Mouse (Mus musculus) hindbrain, embryonic 11.5 days (tissue): Measurements from ENCODE around the gene Ap3b2. TPM values are rescaled to one million over a fixed set of nuclear protein-coding genes. Genes with fewer than 3 reads are reported as not detected.

ENCODE experiments used
- ATAC-seq: fragments of 200-750 bp; cut with Nextera tagmentation; 2 replicates; pipeline ENCODE4 v1.8.0; 2017; ENCODE audit warnings: mild to moderate bottlenecking, moderate TSS enrichment, moderate library complexity; ENCODE audit not compliant: low FRiP score
- DNase-seq: peaks from one replicate; pipeline ENCODE4 v3.0.0-alpha.2; 2015; ENCODE audit warnings: low spot score
- H3K27ac ChIP-seq: fragments of 300-500 bp; sonication (generic); 2 replicates; pipeline ENCODE4 v1.5.1; 2014; ENCODE audit warnings: mild to moderate bottlenecking, low read depth, low read length
- H3K27me3 ChIP-seq: fragments of 300-500 bp; sonication (generic); 2 replicates; pipeline ENCODE4 v1.6.1; 2014; ENCODE audit warnings: mild to moderate bottlenecking, low read length, moderate library complexity, mixed read lengths; ENCODE audit not compliant: control insufficient read depth, insufficient read depth
- H3K36me3 ChIP-seq: fragments of 300-500 bp; sonication (generic); 2 replicates; pipeline ENCODE4 v1.6.1; 2014; ENCODE audit warnings: mild to moderate bottlenecking, low read length, moderate library complexity, mixed read lengths; ENCODE audit not compliant: control insufficient read depth, insufficient read depth
- H3K4me1 ChIP-seq: fragments of 300-500 bp; sonication (generic); replicated peaks from 2 replicates; pipeline ENCODE4 v1.6.1; 2014; ENCODE audit warnings: low read length, mixed read lengths; ENCODE audit not compliant: control insufficient read depth, insufficient read depth
- H3K4me2 ChIP-seq: fragments of 300-500 bp; sonication (generic); replicated peaks from 2 replicates; pipeline ENCODE4 v1.6.1; 2014; ENCODE audit warnings: mild to moderate bottlenecking, low read depth, low read length
- H3K4me3 ChIP-seq: fragments of 300-500 bp; sonication (generic); 2 replicates; pipeline ENCODE4 v1.5.1; 2014; ENCODE audit warnings: low read depth, low read length
- H3K9ac ChIP-seq: fragments of 300-500 bp; sonication (generic); 2 replicates; pipeline ENCODE4 v1.6.1; 2014; ENCODE audit warnings: low read depth, low read length
- H3K9me3 ChIP-seq: fragments of 300-500 bp; sonication (generic); 2 replicates; pipeline ENCODE4 v1.6.1; 2016; ENCODE audit warnings: low read length; ENCODE audit not compliant: control insufficient read depth
- WGBS: fragments of 180-500 bp; shearing (Covaris S2); extraction: QIAGEN DNeasy Blood & Tissue Kit; methylation state at CpG from one replicate; pipeline ENCODE4 v1.1.7; 2014; 5-methylcytosine and 5-hydroxymethylcytosine counted together
- polyA plus RNA-seq: library from polyadenylated mRNA; unstranded; fragments of >200 nt; fragmentation: Nextera tagmentation; extraction: Ambion mirVana; gene quantifications from 2 replicates; pipeline ENCODE4 v1.2.1, GENCODE M21; 2014

Ap3b2 gene
- polyA plus RNA-seq, 1 experiment from 2014 or later: 38.7 TPM

DNA sequence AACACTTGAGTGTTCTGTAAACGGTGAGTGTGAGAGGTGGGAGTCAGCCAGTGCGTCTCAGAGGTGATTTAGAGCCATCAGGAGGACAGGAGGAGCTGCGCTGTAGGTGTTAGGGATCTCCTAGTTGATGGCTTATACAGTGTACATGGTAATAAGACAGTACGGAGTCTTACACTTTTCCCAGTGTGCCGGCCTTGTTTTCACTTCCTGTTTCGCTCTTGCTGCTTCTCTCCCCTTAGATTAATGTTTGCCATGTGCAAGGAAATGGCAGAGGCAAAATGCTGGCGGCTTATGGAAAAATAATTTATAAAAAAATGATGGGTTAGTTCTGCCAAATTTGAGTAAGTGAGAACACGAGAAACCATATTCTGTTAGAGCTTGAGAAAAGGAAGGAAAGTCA, 35.2 kb upstream of the Ap3b2 start:
- Histone ChIP-seq H3K27ac (no peak overlapping the region), H3K4me1 (no peaks in the 10 kb centered on the region), H3K27me3 (no peaks in the 10 kb centered on the region), H3K4me3 (no peak overlapping the region), H3K9ac (no peak overlapping the region), H3K36me3 (peaks cover 6% of the 10 kb centered on the region; the same call in 1 of the 2 replicates), H3K9me3 (no peaks in the 10 kb centered on the region), H3K4me2 (no peak overlapping the region)
- ATAC-seq: no peak
- DNase-seq: no peak
- 96% methylated on average over 8 of the region's 8 CpGs for WGBS

DNA sequence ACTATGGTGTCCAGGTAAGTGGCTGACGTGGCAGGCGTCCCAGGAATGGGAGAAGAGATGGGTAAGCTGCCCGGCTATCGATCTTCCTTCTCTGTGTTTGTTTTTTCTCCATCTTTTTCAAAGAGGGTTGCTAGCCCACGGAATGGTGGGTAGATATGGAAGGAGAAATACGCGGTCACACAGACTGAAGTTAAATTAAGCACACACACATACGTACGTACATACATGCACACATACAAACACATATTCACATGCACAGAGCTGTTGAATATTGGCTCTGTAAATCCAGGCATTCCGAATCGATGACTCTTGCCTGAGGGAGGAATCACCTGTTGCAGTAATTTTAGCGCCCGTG, 29.9 kb upstream of the Ap3b2 start:
- DNase-seq: no peak
- Histone ChIP-seq H3K4me1 (no peaks in the 10 kb centered on the region), H3K27ac (peak overlapping the region; percentile 86; the same call in 1 of the 2 replicates), H3K36me3 (no peaks in the 10 kb centered on the region), H3K4me2 (peak overlapping the region; percentile 75), H3K4me3 (peak overlapping the region; percentile 65), H3K9me3 (no peaks in the 10 kb centered on the region), H3K27me3 (no peaks in the 10 kb centered on the region; the same call in 1 of the 2 replicates), H3K9ac (peak overlapping the region; percentile 84)
- ATAC-seq: no peak; the same call in 1 of the 2 replicates
- 19% methylated on average over 13 of the region's 13 CpGs for WGBS

DNA sequence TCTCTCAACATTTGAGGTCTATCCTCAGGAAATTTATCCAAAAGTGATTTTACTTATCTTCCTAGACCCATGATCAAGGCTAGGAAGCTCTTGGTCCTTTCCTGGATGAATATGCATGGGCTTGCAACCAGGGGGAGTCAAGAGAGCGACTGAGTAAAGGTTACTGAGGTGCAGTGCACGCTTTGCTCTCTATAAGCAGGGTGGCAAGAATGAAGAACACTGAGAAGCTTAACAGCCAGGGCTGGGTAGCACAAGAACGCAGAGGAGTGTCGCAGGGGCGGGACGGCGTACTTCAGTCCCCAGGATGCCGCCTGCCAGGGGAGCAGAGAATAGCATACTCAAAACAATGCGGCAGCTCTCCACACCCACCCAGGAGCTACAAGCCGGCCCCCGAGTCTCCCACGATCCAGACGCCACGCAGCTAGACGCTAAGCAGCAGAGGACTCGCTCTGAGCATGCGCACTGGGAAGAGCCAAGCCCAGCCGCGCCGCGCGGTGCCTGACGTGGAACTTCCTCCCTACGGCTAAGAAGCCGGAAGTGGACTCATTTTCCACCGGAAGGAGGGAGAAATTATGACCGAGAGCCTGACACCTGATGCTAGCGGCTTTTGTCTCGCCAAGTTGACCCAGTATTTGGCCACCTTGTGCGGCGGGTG, 29.4 kb upstream of the Ap3b2 start:
- Histone ChIP-seq H3K36me3 (no peaks in the 10 kb centered on the region), H3K27ac (peak overlapping the region; percentile 86), H3K9ac (peak overlapping the region; percentile 84), H3K4me3 (peak overlapping the region; percentile 65), H3K27me3 (no peaks in the 10 kb centered on the region; the same call in 1 of the 2 replicates), H3K4me2 (peak overlapping the region; percentile 75), H3K4me1 (no peaks in the 10 kb centered on the region), H3K9me3 (no peaks in the 10 kb centered on the region)
- under 1% methylated on average over 31 of the region's 31 CpGs for WGBS
- ATAC-seq (peak; percentile 97), DNase-seq (peak; percentile 97)

- H3K27me3 ChIP-seq: no peaks in the 10 kb centered on the region; the same call in 1 of the 2 replicates
These were observed 22.7 kb upstream of the Ap3b2 start for GRCm38 (mm10) chr7:81516154-81517030.

DNA sequence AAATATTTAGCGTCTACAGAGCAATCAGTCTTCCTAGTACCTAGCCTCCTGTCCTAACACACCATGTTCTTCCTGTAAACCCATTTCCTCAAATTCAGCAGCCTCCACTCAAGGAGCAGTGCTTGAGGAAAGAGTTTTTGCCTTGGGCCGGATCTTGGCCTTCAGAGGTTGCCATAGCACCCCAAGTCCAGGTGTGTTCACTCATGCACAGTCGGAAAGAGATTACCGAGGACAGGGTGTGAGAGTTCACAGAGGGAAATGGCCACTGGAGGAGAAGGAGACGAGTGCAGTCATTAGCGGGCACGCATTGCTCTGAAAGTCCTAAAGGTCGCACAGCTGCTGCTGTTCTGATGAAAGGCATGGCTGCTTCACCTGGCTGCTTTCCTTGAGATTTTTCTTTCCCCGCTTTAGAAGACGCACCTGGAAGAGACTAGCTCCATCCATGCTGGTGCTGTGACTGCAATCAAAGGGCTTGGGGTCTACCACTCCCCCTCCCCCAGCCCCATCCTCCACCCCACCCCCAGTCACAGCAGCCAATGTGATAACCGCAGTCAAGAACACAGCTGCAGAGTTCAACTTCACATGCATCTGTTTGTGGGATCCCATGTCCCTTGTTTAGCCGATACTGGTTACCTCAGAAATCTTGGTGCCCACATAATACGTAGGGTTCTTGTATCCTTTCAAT, 21.3 kb upstream of the Ap3b2 start:
- Histone ChIP-seq H3K27ac (no peak overlapping the region), H3K4me1 (no peaks in the 10 kb centered on the region), H3K9me3 (no peaks in the 10 kb centered on the region), H3K27me3 (no peaks in the 10 kb centered on the region; the same call in 1 of the 2 replicates), H3K4me3 (no peak overlapping the region), H3K9ac (no peak overlapping the region), H3K36me3 (no peaks in the 10 kb centered on the region), H3K4me2 (no peak overlapping the region)
- no peak for DNase-seq
- no peak for ATAC-seq
- 56% methylated on average over 13 of the region's 13 CpGs for WGBS

More at GRCm38 (mm10) chr7:81516154-81517030, 22.7 kb upstream of the Ap3b2 start:
- ATAC-seq (no peak), DNase-seq (no peak)
- Histone ChIP-seq H3K4me1 (no peaks in the 10 kb centered on the region), H3K9me3 (no peaks in the 10 kb centered on the region), H3K4me3 (no peak overlapping the region), H3K9ac (no peak overlapping the region), H3K4me2 (no peak overlapping the region), H3K36me3 (no peaks in the 10 kb centered on the region), H3K27ac (no peak overlapping the region)
- 71% methylated on average over 6 of the region's 6 CpGs for WGBS

DNA sequence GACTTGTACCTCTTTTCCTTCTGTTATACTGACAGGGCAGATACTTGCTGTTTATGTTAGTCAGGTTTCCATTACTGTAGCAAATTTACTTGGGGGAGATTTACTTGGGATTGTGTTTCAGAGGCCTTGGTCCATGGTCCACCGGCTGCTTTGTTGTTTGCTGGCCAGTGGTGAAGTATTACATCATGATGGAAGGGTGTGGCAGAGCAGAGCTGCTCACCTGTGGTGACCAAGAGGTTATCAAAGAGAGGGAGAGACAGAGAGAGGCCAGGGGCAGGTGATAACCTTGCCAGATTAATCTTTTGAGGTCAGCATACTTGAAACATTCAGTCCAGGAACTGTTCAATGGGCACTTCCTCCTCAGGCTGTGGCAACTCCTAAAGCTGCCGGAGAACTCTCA, 7.3 kb upstream of the Ap3b2 start:
- ATAC-seq: no peak
- 0 out of 2 replicates have a peak, but pooled peaks cover 5% of the 10 kb centered on the region for H3K4me1 ChIP-seq
- no peaks in the 10 kb centered on the region for H3K9me3 ChIP-seq
- H3K36me3 ChIP-seq: no peaks in the 10 kb centered on the region
- no peak overlapping the region for H3K9ac ChIP-seq
- WGBS: 76% methylated on average over 2 of the region's 2 CpGs
- DNase-seq: no peak
- H3K27me3 ChIP-seq: no peaks in the 10 kb centered on the region
- H3K4me3 ChIP-seq: no peak overlapping the region
- H3K27ac ChIP-seq: no peak overlapping the region
- H3K4me2 ChIP-seq: no peak overlapping the region

- H3K36me3 ChIP-seq: no peaks in the 10 kb centered on the region
- H3K9ac ChIP-seq: no peak within 1 kb of the TSS
- 67% methylated on average over 7 of the region's 7 CpGs for WGBS
- no peak within 1 kb of the TSS for H3K4me3 ChIP-seq
- H3K4me2 ChIP-seq: no peak within 1 kb of the TSS
- 0 out of 2 replicates have a peak, but pooled peaks cover 5% of the 10 kb centered on the region for H3K4me1 ChIP-seq
- no peak for DNase-seq
- H3K27me3 ChIP-seq: no peaks in the 10 kb centered on the region
- no peak within 1 kb of the TSS for H3K27ac ChIP-seq
- H3K9me3 ChIP-seq: no peaks in the 10 kb centered on the region
- ATAC-seq: no peak
These were observed 4.5 kb upstream of the Ap3b2 start, which contains the start of gene BC048679 for GRCm38 (mm10) chr7:81498181-81498580. Gene BC048679 (minus strand): TSS chr7:81498281.

- peak; percentile 38 for DNase-seq
- Histone ChIP-seq H3K27ac (no peak overlapping the region), H3K9ac (no peak overlapping the region), H3K9me3 (no peaks in the 10 kb centered on the region), H3K27me3 (no peaks in the 10 kb centered on the region), H3K36me3 (no peaks in the 10 kb centered on the region), H3K4me1 (0 out of 2 replicates have a peak, but pooled peaks cover 5% of the 10 kb centered on the region), H3K4me3 (no peak overlapping the region), H3K4me2 (no peak overlapping the region)
- WGBS: 10% methylated on average over 6 of the region's 6 CpGs
- ATAC-seq: no peak
These were observed 3.4 kb upstream of the Ap3b2 start for GRCm38 (mm10) chr7:81497171-81497570.
